Mouse (Mus musculus) heart, postnatal 10 days (tissue): Measurements from ENCODE around the gene Kif13a. TPM values are rescaled to one million over a fixed set of nuclear protein-coding genes. Genes with fewer than 3 reads are reported as not detected.
A peak's percentile ranks its signal among the peaks of the same experiment; 100 is the strongest.

Experiments
- DNase-seq, 2 experiments: peaks; one replicate each; pipeline ENCODE4 v3.0.0; 2021
- intact Hi-C: fragments of 180-260 bp; cut with DNase I; formaldehyde crosslinking; loops from one replicate; pipeline ENCODE4 v1.15.1; 2025
- total RNA-seq, 2 experiments: library from RNA; stranded (reverse); gene quantifications; 2 replicates each; pipeline ENCODE4 v1.2.3; 2021

The Kif13a gene
- total RNA-seq, 2 experiments from 2014 or later, result 98.7 to 101 TPM

- no peak for DNase-seq
- intact Hi-C loops, result loop anchor here (2.0 kb wide), 1 partner anchor 27 kb away; no protein-coding TSS in a partner anchor
These were observed 86.0 kb downstream of the Kif13a start for GRCm38 (mm10) chr13:46843646-46844045.

GRCm38 (mm10) chr13:46842185-46842584, 87.5 kb downstream of the Kif13a start:
- DNase-seq, result peak; percentile 63 to 66
- intact Hi-C loops, result loop anchor here (2.0 kb wide), 1 partner anchor 29 kb away; no protein-coding TSS in a partner anchor

DNA sequence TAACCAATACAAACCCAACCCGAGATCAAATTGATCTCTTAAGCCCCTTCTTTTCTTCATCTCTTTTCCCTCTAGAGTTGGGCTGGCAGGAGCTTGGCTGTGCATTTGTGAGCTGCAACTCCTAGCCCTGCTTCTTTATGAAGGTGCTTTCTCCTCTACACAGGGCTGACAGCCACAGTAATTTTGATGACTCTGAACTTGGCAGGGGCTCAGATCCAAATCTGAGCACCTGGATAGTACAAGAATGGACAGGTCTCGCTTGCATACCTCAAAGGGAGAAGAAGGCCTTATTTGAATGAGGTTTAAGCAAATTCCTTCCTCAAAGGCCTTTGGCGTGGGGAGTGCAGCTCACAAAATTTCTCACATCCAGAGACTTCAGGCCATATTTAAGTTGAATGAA, 88.0 kb downstream of the Kif13a start:
- intact Hi-C loops, result loop anchor here (2.0 kb wide), 1 partner anchor 29 kb away; no protein-coding TSS in a partner anchor
- peak; percentile 15 to 20 for DNase-seq

DNA sequence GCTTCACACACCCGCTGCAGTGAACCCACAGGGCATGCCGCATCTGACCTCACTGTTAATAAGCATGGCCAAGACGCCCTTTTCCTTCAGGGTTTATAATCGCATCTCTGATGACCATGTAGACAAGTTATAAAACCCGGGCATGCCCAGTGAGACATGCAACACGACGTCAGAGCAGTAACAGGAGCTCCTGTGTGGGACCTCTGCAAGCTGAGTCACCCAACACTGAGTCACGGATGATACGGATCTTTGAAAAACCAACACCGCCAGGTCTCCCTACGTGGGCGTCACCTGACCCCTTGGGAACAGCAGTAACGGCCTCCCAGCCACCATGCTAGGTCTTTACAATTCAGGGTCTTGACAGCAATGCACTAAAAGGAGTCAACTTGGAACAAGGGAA, 89.0 kb downstream of the Kif13a start:
- intact Hi-C loops, result loop anchor here (1.0 kb wide), 1 partner anchor 89 kb away; the partner anchor contains the start of gene Kif13a
- DNase-seq, result no peak

DNA sequence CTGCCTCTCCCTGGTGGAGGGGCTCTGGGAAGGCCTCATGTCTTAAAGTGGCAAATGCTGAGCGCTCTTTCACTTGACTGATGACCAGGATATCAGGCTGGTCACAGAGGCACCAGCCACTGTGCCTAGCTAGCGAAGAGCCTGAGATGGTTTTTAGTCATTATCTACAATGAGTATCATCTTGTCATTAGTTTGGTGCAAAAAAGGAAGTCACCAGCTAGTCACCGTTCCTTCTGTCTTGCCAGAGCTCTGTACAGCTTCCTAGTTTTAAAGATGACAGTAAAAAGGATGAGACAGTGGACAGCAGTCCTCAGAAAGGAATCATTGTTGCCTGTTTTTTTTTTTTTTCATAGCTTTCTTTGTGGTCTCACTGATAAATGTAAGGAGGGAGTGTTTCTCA, 90.4 kb downstream of the Kif13a start:
- intact Hi-C loops, result loop anchor here (2.0 to 5.0 kb wide), 3 partner anchors 73 to 178 kb away; no protein-coding TSS in a partner anchor

DNA sequence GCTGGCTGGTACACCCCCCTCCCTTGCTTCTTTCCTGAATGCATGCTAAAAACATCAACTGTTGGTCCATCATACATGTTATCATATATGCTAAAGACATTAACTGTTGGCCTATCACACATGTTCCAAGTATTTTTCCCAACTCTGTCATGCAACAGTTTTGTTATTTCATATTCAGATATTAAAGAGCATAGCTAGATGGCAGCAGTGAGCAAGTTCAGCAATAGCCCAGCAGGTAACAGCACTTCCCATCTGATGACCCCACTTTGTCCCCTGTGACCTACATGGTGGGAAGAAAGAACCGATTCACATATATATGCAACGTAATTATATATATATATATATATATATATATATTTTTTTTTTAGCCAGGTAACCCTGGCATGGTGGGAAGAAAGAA, 91.1 kb downstream of the Kif13a start:
- DNase-seq, result peak; percentile 58 to 73
- intact Hi-C loops, result loop anchor here (2.0 to 5.0 kb wide), 3 partner anchors 74 to 178 kb away; no protein-coding TSS in a partner anchor

More for the DNA sequence above, 90.4 kb downstream of the Kif13a start:
- no peak for DNase-seq

- intact Hi-C loops, result loop anchor here (5.0 kb wide), 1 partner anchor 77 kb away; no protein-coding TSS in a partner anchor
- DNase-seq, result no peak
These were observed 94.3 kb downstream of the Kif13a start for GRCm38 (mm10) chr13:46835351-46835750.

GRCm38 (mm10) chr13:46834805-46835204, 94.9 kb downstream of the Kif13a start:
- DNase-seq, result peak; percentile 30 to 47
- intact Hi-C loops, result loop anchor here (5.0 kb wide), 1 partner anchor 77 kb away; no protein-coding TSS in a partner anchor

DNA sequence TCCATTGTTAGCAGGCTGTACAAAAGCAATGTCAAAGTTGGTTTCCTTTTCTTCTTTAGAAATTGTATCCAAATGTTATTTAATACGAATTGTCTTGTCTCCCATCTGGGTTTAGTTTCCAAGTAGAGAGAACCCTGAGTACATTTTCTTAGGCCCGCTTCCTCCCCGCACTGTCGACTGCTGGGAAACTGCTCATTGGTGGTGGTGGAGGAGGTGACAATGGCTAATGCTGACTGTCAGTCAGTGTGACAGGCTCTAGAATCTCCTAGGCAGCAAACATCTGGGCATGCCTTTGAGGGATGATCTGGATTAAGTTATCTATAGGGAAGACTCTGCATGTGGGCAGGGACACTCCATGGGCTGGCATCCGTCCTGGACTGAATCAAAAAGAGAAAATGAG, 96.1 kb downstream of the Kif13a start:
- DNase-seq, result no peak
- intact Hi-C loops, result no loop called here

DNA sequence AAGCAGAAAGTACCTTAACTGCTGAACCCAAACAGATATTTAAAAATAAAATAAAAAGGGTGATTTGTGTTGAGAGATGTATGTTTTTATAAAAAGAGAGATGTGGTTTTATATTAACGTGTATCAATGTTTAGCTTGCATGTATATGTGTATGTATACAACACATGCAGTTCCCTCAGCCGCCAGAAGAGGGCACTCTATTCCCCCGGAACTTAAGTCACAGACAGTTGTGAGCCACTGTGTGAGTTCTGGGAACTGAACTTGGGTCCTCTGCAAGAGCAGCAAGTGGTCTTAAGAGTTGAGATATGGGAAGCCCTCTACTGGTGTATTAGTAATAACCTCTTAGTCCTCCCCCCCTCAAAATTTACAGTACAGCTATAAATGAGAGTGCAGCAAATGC, 96.7 kb downstream of the Kif13a start:
- intact Hi-C loops, result no loop called here
- DNase-seq, result no peak

- DNase-seq, result no peak
These were observed 106.4 kb downstream of the Kif13a start for GRCm38 (mm10) chr13:46823271-46823670.

GRCm38 (mm10) chr13:46822200-46822599, 107.5 kb downstream of the Kif13a start:
- intact Hi-C loops, result no loop called here
- DNase-seq, result no peak

More at GRCm38 (mm10) chr13:46823271-46823670, 106.4 kb downstream of the Kif13a start:
- intact Hi-C loops, result no loop called here

DNA sequence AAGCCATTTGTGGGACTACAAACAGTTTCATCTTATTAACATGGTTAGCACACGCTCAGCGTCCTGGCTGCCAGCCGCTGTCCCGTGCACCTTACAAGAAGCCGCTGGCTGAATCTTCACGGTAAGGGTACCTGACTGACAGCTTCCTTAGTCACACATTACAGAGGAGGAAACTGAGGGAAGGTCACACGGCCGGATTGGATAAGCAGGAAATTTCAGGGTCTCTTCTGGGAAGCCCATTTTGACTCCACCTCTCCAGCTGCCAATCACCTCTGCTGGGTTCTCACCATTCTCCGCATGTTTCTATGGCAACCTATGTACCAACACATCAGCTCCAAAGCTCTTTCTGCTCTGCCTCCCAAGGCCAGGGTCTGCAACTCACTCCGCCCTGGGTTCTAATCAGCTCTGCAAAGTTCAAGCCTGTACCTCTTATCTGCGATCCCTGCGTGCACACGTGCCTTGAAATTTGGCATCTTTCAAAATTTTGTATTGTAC, 109.9 kb downstream of the Kif13a start:
- intact Hi-C loops, result loop anchor here (10.0 kb wide), 1 partner anchor 465 kb away; no protein-coding TSS in a partner anchor
- no peak for DNase-seq

DNA sequence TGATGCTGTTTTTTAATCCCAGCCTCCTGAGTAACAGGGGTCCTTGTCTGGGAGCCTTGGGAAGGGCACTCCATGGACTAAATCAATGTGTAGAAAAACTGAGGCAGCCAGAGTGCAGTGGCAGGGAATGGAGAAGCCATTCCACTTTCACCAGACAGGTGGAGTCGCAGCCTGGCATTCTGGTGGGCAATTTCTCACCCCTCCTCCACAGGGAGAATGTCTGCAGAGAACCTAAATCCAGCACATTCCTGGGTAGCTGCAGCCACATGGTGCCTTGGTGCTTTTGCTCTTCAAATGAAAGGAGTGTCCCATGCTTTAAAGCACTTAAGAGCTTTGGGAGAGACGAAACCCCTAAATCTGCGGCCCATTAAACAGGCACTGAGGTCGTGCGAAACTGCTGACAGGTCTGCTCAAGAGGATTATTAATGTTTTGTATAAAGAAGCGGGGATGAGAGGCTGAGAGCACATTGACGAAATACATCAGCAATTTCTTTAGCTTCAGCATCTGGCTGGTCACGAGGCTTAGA, 110.4 kb downstream of the Kif13a start:
- DNase-seq, result no peak
- intact Hi-C loops, result loop anchor here (10.0 kb wide), 1 partner anchor 466 kb away; no protein-coding TSS in a partner anchor

DNA sequence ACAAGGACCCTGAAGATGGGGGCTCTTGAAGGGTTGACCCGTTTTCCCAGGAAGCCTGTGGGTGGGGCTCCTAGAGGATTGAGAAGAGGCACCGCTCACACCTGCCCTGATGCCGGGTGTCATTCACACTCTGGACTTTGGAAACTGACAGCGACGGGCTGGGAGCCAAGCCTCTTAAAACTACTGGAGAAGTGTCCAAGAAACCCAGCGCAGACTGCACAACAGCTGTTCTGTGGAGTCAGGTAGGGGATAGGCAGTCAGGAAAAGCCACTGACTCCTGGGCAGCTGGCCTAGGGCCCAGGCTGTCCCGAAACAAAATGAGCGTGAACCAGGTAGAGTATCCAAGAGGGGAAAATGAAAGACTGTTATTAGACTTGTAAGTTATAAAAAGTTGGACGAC, 111.3 kb downstream of the Kif13a start:
- peak; percentile 55 to 71 for DNase-seq
- intact Hi-C loops, result loop anchor here (10.0 kb wide), 1 partner anchor 466 kb away; no protein-coding TSS in a partner anchor

- peak; percentile 54 for DNase-seq
- intact Hi-C loops, result loop anchor here (10.0 kb wide), 1 partner anchor 472 kb away; no protein-coding TSS in a partner anchor
These were observed 117.0 kb downstream of the Kif13a start for GRCm38 (mm10) chr13:46812648-46813184.

- intact Hi-C loops, result loop anchor here (10.0 kb wide), 1 partner anchor 473 kb away; no protein-coding TSS in a partner anchor
These were observed 118.0 kb downstream of the Kif13a start for GRCm38 (mm10) chr13:46811696-46812095.

DNA sequence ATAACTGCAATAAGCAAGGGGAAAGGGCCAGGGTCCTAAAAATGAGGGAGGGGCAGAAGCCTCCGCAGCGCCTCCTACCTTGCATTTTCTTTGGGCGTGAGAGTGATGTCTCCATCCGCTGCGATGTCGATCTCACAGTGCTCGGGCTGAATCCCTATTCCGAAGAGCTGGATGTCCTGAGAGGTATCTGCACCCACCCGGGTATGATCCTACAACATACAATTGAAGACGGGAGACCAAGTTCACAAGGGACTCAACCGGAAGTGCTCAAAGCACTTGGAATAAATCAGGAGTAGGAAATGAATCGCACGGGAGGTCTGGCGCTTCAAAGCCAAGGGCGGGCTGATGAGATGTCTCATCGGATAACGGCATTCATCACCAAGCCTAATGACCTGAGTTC, 119.1 kb downstream of the Kif13a start:
- intact Hi-C loops, result loop anchor here (10.0 kb wide), 1 partner anchor 474 kb away; no protein-coding TSS in a partner anchor
- DNase-seq, result no peak

More at GRCm38 (mm10) chr13:46811696-46812095, 118.0 kb downstream of the Kif13a start:
- DNase-seq, result peak in 1 of 2 experiments; percentile 34

DNA sequence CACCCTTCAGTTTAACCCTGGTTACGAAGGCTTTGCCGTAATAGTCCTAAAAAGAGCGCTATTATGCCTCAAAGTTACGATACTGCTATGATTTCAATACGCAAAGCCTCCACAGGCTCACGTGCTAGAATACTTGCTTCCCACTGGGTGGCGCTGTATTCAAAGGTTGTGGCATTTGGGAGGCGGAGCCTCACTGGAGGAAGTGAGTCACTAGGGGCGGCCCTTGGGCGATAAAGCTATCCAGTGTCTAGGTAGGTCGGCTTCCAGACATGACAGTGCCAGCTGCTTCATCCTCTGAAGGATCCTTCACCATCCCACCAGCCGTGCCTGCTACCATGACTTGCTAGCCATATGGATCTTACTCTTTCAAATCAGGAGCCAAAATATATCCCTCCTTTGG, 119.6 kb downstream of the Kif13a start:
- DNase-seq, result peak; percentile 43 to 78
- intact Hi-C loops, result loop anchor here (10.0 kb wide), 1 partner anchor 475 kb away; no protein-coding TSS in a partner anchor

DNA sequence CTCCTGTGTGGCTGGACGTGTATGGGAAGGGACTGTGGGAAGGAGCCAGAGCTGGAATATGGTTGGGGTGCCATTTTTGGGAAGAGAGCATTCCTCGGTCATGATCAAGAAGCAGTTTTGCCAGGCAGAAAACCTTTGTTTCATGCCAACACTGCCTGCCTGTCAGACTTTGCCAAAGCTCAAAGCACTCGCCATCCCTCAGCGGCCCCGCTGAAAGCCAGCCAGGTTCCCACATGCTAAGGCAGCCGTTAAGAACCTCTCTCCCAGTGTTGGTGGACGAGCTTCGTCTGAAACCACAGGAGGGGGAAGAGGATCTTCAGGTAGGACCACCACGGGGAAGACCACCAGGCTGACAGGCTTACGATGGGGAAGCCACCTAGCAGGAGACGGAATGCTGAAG, 121.8 kb downstream of the Kif13a start:
- intact Hi-C loops, result no loop called here
- DNase-seq, result peak in 1 of 2 experiments; percentile 13

DNA sequence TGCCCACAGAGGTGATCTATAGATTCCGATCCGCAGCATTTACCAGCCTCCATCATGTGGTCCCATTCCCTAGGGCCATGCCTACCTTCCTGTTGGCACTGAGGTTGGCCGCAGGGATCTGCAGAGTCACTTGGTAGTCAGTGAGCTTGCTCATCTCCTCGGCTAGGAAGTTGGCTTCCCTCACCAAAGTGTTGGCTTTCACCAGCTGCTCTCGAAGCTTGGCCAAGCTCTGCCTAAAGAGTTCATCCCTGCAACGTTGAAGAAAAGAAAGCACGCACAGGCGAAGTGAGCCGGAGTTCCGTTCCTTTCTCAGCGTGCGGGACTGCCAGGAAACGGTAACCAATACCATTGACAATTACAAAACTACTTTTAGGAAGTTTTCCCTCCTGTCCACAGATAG, 128.5 kb downstream of the Kif13a start:
- no peak for DNase-seq
- intact Hi-C loops, result no loop called here
